Mouse (Mus musculus): ENCODE data around the gene Ints3.
A peak's percentile ranks its signal among the peaks of the same experiment; 100 is the strongest.

Ints3 gene

DNA sequence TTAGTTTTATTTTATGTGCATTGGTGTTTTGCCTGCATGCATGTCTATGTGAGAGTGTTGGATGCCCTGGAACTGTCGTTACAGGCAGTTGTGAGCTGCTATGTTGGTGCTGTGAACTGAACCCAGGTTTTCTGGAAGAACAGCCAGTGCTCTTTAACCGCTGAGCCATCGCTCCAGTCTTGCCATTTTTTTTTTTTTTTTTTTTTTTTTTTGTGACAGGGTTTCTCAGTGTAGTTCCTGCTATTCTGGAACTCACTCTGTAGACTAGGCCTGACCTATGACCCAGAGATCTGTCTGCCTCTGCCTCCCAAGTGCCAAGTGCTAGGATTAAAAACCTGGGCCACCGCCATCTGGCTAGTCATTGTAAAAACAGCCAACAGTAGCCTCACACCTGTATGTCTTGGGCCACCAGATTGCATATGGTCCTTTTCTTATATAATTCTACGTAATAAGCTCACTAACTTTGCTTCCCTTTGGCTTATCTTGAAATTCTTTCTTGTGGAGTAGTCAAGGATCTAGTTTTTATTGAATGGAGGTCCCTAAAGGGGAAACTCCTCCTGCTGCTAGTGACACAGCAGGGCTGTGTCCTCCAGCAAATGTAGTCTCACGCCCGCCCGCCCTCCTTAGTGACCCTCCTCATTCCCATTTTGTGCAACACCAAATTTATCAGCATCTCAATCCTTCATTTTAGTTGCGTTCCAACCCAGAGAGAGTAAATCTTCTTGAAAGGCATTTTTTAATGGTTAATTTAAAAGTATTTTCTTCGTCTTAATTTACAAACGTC, 12.2 kb upstream of the Ints3 start:
- no peak for DNase-seq (ENCODE audit: low spot score)

GRCm38 (mm10) chr3:90443977-90444376, 10.6 kb upstream of the Ints3 start:
- no peak for DNase-seq (ENCODE audit: low spot score)

DNA sequence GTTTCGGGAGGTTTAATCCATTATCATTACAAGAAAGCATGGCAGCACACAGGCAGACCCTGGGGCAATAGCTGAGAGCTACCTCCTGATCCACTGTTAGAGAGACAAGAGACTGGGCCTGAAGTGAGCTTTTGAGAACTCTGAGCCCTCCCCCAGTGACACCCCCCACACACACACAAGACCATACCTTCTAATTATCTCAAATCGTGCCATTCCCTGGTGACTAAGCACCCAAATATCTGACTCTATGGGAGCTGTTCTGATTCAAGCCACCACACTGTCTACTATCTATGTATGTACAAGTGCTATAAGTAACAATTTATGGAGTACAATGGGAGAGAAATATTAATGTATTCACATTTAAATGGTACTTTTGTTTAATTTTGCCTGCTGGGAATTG, 7.3 kb upstream of the Ints3 start:
- no peak for DNase-seq (ENCODE audit: low spot score)

GRCm38 (mm10) chr3:90437131-90437530, 3.7 kb upstream of the Ints3 start:
- DNase-seq (ENCODE audit: low spot score): no peak

DNA sequence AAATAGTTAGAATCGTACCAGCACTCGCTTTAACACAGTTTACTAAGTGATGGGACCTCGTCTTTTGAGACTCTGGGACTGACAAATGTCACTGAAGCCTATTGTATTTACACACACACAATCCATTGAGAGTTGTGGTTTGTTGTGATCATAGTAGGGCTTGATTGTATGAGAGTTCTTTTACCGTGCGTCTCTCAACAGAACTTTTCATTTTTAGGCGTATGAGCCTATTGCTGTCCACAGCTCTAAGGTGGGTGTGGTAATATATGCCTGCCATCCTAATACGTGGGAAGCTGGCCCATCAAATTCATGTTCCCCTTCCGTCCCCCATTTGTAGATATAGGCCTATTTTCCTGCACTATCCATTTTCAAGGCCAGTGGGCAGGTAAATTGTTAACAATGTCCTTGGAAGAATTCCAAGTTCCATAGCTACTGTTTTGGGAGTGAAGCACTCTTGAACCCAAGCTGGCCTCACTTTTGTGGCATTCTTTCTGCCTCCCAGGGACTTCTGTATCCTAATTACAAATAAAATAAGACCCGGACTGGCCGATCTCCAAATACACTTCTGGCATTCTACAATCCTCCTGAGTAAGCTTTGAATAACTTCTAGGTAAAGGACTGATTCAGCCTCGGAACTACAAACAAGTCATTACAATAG, 780 bp upstream of the Ints3 start:
- DNase-seq (ENCODE audit: low spot score): no peak

DNA sequence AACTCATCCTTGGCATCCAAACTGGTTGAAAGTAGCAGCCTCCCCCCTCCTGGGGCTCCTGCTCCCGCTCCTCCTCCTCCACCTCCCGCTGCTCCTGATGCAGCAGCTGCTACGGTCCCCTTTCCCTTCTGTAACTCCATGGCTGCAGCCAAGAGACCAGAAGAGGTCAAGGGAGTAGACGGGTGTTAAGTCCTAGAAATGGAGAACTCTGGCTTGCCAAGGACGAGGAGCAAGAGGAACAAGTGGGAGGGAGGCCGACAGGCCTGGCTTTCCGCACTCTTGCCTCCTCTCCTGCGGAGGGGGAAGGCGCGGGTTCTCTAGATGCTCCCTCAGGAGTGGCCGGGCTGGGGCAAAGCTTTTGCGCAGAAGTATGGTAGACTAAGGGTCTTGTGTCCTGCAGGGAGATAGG, 607 bp downstream of the Ints3 start:
- no peak for DNase-seq (ENCODE audit: low spot score)

DNA sequence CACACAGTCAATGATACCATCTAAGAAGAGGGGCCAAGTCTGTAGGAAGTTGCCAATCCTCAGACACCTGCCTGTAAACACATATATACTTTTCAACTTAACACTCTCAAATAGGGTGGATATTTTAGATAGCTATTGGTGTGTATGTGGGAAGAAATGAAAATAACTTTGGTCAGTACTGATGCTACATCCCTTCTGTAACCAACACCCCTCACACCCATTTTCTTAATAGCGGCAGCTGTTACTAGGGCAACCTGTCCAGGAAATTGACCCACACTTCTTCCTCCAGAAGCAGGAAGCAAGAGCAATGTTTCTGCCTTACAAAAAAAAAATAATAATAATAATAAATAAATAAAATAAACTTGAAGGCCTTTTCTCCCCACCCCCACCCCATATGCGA, 1.1 kb downstream of the Ints3 start:
- DNase-seq (ENCODE audit: low spot score): no peak

DNA sequence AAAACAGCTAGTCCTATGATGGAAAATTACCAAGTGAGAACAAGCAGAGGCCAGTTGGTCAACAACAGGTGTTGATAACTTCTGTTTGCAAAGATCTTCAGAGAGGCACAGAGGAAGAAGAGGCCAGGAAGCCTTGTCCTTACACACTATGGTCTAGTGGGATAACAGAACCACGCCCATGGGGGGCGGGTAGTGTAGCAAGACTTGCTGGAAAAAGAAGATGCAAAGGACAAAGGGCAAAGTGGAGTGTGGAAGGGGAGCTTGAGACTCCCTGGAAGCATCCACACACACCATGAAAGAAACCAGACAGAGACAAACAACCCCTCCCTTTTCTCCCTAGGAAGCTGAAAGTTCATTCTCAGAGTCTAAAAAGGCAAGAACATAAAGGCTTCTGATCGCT, 3.8 kb downstream of the Ints3 start:
- DNase-seq (ENCODE audit: low spot score): peak; percentile 89

- DNase-seq (ENCODE audit: low spot score): no peak
Measured at GRCm38 (mm10) chr3:90428186-90428585, 5.2 kb downstream of the Ints3 start.

DNA sequence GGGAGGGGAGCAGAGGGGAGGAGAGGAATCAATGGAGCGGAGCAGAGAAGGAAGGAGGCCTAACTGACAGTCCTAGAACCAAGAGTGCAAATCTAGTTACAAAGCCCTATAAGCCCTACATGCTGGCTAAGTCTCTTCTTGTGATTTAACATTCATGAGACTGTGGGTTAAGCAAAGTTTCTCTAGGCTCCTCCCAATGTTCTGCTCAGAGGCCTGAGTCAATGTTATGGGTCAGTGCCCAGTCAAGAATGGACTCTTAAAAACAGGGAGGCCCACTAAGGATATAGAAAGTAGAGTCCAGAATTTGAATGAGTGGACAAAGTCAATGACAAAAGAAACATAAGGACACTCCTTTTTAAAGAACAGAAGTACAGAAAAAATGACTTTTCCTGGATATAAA, 5.8 kb downstream of the Ints3 start:
- no peak for DNase-seq (ENCODE audit: low spot score)

GRCm38 (mm10) chr3:90425499-90425898, 7.9 kb downstream of the Ints3 start:
- DNase-seq (ENCODE audit: low spot score): no peak

DNA sequence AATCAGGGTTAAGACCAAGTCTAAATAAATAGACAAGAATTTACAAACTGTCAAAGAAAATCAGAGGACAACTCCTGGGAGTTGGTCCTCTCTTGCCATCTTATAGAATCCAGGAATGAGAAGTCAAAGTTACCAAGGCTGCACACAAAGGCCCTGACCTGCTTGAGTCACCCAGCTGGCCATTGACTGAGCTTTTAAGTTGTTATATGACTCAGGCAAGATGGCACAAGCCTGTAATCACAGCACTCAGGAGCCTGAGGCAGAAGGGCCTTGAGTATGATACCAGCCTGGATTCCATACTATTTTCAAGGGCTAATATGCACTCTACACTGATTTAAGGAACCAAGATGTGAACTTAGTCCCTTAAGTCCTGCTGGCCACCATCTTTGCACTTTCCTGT, 9.9 kb downstream of the Ints3 start:
- DNase-seq (ENCODE audit: low spot score): no peak

DNA sequence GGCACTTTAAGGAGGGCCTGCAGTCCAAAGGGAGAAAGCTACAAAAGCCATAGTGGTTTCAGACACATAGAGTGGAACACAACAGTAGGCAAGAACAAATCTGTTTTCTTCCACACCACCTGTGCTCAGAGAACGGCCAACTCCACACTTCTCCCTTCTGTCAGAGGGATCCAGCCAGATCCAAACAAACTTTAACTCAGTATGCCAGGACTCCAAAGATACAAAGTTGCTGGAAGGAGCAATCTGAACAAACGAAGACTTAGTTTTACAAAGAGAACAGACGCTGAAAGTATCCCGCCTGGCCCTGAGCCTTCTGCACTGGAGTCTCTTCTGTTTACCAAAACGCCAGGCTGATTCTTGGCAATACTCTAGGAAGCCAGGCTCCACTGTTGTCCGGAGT, 12.7 kb downstream of the Ints3 start:
- no peak for DNase-seq (ENCODE audit: low spot score)

- DNase-seq (ENCODE audit: low spot score): no peak
Measured at GRCm38 (mm10) chr3:90413011-90413396, 20.4 kb downstream of the Ints3 start.

DNA sequence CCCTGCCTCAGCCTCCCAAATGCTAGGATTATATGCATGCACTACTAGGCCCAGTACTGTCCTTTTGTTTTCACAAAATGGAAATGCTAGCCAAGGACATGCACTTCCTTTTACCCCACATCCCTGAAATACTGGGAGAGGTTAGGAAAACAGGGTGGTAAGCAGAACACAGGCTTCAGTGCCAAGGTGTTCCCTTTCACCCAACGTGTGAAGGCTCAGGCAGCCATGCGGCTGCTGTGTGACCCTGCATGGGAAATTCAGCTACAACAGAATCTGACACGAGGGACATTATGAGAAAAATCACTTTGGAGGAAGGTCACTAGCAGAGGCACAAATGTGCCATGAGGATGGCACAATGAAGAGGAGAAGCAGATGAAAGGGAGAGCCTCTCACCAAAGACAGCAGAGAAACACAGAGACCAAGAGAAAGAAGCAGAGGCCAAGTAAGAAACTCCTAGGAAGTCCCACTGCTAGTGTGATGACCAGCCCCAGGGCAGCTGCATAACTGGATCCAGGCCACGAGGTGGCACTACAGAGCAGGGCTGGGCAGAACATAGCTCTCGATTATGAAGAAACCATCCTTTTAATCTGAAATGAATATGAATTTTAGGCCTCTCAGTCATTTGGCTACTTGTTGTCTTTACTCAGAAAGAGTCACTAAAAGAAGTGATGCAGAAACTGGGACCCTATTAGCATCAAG, 21.0 kb downstream of the Ints3 start:
- no peak for DNase-seq (ENCODE audit: low spot score)

- DNase-seq (ENCODE audit: low spot score): no peak
Measured at GRCm38 (mm10) chr3:90408721-90409120, 24.7 kb downstream of the Ints3 start.

DNA sequence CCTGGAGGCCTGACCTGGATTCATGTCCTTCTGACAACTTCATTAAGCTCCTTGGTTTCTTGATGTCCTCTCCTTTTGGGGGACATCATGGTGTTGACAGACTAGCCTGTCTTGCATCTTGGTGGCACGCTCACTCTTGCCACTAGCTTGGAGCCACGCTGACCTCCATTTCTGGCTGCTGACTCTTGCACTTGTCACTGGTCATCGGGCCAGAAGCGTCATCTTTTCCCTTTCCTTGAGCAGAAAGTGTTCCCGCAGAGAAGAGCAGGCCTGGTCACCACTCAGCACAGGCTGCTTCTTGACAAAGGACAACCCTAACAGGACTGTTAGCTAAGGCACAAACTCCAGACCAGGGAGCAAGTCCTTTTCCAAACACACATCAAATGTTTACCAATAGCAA, 27.0 kb downstream of the Ints3 start:
- DNase-seq (ENCODE audit: low spot score): no peak

DNA sequence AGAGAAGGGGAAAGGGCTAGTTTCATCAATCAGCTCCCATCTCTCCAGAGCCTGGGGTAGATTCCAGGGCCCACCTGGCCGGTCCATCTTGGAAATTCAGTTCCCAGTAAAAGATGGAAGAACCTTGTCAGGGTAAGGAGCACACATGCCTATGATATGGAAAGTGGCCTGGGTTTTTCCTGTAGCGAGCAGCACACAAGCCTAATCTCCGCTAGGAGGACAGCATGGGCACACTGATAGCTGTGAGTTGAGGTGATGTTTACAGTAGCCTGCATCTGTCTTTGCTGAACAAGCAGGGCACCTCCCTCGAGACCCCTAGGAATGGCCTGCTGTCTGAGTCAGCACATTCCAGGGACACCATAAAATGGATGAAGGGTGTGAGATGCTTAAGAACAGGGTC, 28.8 kb downstream of the Ints3 start:
- DNase-seq (ENCODE audit: low spot score): peak; percentile 57

DNA sequence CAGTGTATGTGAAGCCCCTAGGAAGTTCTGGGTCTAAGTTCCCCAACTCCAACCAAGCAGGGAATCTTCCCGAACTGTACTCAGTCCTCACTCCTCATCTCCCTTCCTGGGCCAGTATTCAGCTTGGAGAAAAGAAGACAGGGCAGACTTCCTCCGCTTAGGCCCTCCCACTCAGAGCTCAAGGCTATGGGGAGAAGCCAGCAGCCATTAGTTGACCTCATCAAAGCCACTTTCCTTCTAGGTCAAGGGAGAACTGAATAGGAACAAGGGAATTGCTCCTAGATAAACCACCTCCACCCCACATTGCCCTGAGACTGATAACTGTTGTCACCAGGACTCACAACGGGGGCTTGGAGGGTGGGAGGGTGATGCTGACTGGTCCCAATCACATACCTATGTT, 29.3 kb downstream of the Ints3 start:
- no peak for DNase-seq (ENCODE audit: low spot score)

GRCm38 (mm10) chr3:90400993-90401392, 32.4 kb downstream of the Ints3 start:
- DNase-seq (ENCODE audit: low spot score): no peak

DNA sequence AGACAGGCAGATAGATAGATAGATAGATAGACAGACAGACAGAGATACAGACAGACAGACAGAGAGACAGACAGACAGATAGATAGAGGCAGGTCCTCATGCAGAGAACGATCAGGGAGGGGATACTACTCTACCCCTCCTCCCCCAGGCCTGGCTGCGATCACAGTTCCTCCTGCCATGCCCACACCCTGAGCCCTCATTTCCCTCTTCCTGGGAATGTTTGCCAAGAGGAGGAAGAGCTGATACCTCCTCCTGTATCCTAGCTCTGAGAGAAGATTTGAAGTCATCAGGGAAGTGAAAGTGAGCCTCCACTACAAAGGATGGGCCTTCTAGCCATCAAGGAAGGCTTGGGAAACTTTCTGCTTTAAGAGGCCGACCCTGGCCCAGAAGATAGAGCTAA, 37.8 kb downstream of the Ints3 start:
- DNase-seq (ENCODE audit: low spot score): no peak

- DNase-seq (ENCODE audit: low spot score): no peak
Measured at GRCm38 (mm10) chr3:90392661-90393060, 40.8 kb downstream of the Ints3 start.

DNA sequence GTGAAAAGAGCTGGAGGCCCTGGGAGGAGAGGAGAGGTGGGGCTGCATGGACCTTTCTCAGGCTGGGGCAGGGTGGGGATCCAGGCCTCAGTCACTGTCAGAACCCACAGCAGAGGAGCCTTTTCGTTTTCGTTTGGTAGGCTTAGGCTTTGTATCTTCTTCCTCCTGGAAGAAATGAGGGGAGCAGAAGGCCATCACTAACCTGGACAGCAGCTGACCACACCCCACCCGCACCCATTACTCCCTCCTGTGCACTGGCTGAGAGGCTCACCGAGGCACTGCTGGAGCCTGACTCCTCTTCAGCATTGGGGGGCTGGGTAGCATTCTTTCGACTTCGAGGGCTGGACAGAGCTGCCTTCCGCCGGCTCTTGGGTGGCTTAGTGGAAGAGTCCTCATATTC, 41.5 kb downstream of the Ints3 start:
- DNase-seq (ENCODE audit: low spot score): no peak

Measured in yolk sac, embryonic 10.5 days (tissue).